Mouse (Mus musculus): ENCODE measurements at regions not wholly inside any gene's neighbourhood (a gene's known extent, or its start where the extent isn't known, plus 50 kb on each side); places are given as distances from the start of the nearest gene placed in this dataset.
"Not testable (repeated sequence)": the region's sequence is repeated elsewhere in the genome, so short reads cannot be mapped to it uniquely, and the experiment has no call there.

DNA sequence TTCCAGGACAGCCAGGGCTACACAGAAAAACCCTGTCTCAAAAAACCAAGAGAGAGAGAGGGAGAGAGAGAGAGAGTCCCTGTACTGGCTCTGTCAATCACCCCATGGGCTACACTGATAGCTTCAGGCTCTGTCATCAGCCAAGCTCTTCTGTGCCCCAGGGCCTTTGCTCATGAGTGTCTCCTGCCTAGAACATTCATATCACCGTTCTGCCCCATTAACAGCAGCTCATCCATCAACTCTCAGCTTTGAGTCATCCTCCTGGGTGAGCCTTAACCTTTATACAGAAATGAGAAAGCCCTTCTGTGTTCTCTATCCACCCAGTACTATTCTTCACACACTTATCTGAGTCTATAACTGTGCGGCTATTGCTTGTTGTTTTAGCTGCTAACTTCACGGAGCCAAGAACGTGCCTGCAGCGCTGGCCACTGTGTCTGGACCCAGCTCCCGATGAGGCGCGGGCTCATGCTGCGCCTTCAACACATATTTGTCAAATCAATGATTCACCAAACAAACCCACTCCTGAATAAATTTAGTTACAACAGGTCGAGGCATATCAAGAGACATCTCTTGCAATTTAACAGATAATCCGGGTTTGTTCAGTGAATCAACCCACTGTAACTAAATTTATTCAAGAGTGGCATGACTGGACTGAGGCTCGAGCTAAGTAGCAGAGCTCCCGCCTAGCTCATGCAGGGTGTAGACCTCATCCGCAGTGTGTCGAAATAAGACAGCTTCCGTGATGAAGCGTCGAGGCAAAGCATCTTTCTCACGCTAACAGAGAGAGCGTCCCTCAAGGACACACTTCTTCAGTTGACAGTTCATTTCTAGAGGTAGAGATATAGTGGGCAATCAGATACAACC lies 152.1 kb downstream of the Katnal1 start:
- in situ Hi-C loops (cut with MboI): loop anchor here (25.0 kb wide), 1 partner anchor 440 kb away; no protein-coding TSS in a partner anchor

DNA sequence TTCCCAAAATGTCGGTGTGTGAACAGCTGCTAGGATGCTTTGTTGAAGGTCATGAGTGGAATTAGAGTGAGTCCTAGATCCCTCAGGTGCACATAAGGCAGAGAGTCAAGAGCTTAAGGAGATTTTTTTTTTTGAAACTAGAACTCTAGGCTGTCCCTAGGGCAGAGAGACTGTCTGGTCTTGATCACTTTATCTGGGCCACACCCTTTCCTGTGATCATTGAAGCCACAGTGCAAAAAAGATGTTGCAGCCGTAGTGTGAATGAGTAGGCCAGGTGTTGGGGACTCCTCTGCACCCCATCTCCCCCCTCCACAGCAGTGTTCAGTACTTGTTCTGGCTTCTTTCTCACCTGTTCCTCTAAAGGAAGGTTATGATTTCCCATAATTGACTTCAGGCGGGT lies 153.9 kb downstream of the Katnal1 start:
- in situ Hi-C loops (cut with MboI): loop anchor here (25.0 kb wide), 1 partner anchor 438 kb away; no protein-coding TSS in a partner anchor

DNA sequence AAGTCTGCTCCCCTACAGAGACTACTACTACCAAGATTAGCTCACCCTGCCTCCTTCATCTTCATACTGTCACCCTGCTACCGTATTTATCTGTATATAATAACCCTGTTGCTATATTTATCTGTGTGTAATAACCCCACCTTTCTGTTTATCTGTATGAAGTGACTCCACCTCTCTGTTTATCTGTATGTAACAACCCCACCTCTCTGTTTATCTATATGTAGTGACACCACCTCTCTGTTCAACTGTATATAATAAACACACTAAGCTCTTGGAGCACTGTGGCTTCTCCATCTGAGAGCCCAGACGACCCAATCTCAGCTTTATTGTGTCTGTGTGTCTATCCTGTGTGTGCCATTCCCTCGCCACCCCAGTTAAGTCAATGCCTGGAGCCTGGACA lies 154.7 kb downstream of the Katnal1 start:
- in situ Hi-C loops (cut with MboI): no loop called here

DNA sequence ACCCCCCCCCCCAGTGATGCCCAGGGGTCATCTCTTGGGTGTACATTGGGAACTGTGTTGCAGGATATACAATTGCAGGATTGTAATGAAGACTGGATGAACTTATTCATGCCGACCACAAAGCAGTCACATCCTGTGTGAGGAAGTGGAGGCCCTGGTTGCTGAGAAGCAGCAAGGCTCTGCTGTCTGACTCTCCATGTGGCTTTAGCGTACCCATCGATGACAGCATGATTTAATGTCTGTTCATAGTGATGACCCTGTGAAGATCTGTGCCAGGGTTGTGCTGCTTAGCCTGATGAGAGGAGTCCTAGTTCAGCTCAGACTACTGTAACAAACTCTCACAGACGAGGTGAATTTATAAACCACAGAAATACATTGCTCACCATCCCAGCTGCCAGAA lies 159.7 kb downstream of the Katnal1 start:
- in situ Hi-C loops (cut with MboI): no loop called here

DNA sequence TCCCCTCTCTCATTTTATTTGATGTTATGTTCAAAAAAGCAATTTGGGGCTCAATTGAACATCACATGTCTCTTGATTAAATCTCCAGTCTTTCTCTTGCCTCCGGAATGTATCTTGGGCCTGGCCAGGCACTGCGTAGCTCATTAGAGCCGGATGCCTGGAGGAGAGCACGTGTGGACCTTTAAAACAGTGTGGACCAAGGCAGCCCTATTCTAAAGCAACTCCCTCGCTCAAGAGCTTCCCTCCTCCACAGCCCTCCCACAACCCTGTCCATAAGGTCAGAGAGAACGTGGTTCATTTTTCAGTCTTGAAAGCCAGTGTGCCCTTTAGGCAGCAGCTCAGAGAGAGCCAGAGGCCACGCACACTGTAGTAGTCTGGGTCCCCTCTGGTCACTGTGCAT lies 160.8 kb downstream of the Katnal1 start:
- in situ Hi-C loops (cut with MboI): no loop called here

DNA sequence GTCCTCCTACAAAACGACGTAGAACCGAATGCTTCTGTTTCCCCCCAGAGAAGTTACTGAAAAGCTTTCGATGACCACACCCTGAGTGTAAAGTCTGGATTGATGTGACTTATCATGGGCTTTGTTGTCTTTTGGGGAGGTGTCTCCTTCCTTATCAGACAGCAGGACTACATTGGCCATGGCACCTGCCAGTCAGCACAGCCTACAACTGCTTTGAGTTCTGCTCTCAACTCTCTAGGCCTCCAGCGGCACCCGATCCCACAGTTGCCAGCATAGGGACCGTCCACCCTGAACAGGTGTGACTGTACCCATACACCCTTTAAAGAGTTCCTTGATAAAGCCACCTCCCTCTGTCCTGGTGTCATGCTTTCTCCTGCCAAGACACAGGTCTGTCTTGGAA lies 163.1 kb downstream of the Katnal1 start:
- in situ Hi-C loops (cut with MboI): no loop called here

DNA sequence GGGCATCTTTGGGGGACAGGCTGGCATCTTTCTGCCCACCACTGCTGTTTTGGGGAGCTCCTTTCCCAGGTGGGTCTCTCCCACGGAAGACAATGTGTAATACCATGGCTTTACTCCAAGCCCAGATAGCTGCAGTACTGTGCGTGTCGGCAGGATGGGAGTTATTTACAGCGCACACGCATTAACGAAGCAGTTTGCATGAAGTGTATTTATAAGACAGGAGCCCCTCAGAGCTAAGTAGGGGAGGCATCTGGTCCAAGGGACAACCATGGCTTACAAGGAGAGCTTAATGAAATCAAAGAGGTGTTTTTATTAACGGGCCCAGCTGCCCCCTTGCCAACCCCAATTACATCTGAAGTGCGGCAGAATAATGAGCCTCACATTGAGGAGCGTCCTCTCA lies 169.0 kb downstream of the Katnal1 start:
- in situ Hi-C loops (cut with MboI): no loop called here

DNA sequence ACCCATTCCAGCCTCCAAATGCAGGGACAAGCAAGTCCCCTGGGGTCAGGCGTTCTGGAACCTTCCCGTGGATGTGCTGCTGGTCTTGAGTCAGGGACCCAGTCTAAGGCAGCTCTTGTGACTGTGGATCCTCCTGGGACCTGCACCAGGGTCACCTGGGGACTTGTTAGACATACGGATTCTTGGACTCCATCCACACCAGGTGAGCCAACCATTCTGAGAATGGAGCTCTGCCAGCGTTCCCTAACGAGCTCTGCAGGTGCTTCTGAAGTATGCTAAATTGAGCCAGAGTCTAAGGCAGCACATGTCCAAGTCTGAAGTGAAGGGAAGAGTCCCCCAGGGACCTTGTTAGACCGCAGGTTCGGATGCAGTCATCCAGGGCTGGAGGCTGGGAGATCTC lies 170.3 kb downstream of the Katnal1 start:
- in situ Hi-C loops (cut with MboI): no loop called here

DNA sequence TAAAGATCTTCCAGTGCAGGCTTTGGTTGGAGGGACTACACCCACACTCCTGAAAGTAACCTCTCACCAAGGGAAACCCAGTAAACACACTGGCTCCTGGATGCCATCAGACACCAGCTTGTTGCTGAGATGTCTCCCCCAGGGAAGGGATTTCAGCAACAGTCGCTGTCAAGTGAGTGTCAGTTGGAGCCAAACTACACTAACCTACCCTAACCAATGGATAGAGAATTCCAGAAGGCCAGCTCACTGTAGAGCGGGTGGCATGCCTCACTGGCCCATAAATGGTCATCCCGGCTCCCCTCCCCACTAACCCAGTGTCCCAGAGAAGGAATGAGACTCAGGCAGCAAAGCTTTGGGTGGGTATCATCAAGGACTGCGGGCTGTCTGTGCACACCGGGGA lies 171.4 kb downstream of the Katnal1 start:
- in situ Hi-C loops (cut with MboI): no loop called here

DNA sequence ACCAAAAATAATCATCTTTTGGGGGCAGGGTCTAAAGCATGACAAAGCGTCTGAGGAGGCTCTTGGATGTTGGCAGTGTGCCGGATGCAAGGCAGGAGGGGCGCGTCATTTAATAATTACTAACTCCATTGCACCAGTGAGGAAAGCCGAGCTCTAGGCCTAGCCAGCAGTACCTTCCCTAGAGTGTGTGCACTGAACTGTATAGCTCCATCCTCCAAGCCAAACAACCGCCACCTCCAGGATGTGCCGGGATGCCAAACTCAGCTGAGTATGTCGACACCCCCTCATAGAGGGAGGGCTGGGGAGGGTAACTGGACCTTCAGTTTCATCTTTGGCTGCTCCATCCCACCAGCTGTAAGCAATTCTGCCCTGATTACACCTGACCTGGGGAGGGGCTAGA lies 171.9 kb downstream of the Katnal1 start:
- in situ Hi-C loops (cut with MboI): no loop called here

DNA sequence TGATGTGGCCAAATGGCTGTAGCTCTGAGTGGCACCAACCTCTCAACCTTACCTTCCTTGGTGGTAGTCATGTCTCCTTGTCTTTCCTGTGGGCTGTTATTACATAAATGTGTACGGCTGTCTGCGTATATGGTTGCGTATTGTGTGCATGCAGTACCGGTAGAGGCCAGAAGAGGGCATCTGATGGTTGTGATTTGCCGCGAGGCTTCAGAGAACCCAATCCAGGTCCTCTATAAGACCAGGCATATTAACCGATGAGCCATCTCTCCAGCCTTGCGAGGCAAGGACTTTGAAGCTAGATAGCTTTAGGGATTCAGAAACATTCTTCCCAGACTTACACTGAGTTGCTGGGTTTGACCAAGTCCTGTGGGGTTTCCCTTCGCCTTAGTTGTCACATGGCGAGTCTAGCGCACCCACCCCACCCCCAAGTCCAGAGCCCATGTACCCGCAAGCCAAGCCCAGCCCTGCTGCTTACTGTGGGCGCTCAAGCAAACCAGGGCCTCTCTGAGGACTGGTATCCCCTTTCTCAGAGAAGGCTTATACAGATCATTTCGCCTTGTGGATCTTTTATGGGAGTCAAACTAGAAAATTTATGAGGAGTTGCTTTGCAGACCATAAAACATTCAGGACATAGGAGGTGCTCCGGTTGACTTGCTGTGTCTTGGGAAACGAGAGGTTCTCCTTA lies 172.7 kb downstream of the Katnal1 start:
- in situ Hi-C loops (cut with MboI): no loop called here

DNA sequence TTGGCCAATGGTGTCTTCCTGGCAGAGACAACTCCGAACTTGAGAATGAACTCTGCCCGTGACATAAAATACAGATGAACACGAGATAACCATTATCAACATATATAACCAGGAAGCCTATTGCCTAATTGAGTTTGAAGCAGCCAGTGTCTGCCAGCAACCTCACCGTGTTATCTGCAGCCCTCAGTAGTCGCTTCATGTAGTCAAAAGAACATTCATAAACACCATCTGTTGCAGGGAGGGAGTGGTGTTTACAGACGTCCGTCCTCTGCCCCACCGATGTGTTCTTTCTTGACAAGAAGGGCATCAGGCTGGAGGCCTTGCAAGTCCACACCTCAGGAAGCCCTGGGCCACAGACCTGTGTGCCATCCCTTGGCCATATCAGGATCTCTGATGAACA lies 173.3 kb downstream of the Katnal1 start:
- in situ Hi-C loops (cut with MboI): no loop called here

DNA sequence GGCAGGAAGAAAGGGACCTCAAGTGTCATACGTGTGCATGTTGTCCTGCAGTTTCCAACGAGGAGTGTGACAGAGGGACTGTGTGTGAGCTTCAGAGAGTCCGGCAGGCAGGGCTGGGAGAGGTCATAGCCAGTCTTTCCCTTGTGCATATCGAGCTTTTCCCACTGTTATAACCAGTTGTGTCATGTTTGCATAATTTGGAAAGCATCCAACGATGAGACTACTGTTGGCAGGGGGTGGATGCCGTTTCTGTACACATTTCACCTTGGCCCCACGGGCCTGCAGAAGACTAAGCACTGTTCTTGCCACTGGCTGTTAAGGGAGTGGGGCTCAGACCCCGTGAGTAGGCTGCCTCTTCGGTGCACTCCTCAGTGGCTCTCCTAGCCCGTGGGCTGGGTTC lies 174.2 kb downstream of the Katnal1 start:
- in situ Hi-C loops (cut with MboI): no loop called here

DNA sequence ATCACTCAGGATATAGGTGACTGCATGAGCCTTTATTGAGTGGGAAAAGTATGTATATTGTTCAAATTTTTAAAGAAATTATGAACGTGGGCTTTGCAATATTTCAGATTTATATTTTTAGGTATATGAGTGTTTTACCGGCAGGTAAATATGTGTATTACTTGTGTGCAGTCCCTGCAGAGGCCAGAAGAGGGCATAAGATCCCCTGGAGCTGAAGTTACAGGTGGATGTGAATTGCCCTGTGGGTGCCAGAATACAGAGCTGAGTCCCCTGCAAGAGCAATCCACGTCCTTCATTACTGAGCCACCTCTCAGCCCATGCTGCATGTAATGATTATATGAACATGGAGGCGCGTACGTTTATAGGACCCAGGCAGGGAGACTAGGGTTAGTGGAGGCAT lies 174.8 kb downstream of the Katnal1 start:
- in situ Hi-C loops (cut with MboI): no loop called here

DNA sequence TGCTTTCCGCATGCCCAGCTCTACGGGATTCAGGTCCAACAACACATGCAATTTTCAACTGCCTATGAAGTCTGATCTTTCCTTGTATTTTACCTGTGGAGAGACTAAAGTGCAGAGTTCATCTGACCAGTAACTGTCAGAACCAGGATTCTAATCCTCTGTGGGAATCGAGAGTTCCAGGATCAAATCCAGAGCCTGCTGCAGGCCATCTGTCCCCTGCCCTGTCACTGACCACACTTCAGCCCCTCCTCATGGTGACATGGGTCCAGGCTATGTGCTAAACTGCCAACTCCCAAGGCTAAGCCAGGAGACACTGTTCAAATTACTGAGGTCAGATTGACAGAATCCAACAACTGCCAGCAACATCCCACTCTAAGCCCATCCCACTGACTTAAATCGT lies 175.7 kb downstream of the Katnal1 start:
- in situ Hi-C loops (cut with MboI): no loop called here

DNA sequence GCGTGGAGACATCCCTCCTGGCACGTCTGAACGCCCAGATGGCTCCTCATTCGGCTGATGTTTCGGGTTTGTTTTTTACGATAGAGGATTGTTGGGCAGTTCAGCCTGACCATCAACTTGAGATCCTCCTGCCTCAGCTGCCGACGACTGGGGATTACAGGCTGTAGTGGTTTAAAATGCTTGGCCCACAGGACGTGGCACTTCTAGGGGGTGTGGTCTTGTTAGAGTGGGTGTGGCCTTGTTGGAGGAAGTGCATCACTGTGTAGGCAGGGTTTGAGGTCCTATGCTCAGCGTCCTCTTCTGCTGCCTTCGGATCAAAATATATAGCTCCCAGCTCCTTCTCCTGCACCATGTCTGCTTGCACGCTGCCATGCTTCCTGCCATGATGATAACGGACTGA lies 177.1 kb downstream of the Katnal1 start:
- in situ Hi-C loops (cut with MboI): no loop called here

DNA sequence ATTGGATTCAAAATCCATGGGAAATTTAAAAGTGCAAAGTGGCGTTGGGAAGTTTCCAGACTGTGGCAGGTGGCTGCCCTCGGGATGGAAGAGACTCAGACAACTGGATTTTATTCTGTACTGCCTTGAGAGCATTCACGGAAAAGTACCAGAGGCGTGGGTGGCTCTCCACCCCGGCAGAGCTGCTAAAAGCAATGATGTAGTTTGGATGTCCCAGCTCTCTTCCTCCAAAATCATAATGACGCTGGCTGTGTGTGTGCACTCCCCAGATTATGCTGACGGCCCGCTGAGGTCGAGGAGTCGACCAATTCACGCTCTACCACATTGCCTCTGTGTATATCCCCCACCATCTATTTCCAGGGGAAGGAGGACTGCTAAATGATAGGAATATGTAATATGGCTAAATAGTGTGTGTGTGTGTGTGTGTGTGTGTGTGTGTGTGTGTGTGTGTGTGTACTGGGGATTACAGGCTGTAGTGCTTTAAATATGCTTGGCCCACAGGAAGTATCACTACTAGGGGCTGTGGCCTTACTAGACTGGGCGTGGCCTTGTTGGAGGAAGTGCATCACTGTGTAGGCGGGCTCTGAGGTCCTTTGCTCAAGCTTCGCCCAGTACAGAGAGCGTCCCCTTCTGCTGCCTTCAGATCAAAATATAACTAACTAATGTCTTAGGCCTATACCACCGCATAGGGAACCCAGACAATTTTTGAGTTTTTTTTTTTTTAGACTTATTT lies 179.0 kb downstream of the Katnal1 start:
- in situ Hi-C loops (cut with MboI): no loop called here

DNA sequence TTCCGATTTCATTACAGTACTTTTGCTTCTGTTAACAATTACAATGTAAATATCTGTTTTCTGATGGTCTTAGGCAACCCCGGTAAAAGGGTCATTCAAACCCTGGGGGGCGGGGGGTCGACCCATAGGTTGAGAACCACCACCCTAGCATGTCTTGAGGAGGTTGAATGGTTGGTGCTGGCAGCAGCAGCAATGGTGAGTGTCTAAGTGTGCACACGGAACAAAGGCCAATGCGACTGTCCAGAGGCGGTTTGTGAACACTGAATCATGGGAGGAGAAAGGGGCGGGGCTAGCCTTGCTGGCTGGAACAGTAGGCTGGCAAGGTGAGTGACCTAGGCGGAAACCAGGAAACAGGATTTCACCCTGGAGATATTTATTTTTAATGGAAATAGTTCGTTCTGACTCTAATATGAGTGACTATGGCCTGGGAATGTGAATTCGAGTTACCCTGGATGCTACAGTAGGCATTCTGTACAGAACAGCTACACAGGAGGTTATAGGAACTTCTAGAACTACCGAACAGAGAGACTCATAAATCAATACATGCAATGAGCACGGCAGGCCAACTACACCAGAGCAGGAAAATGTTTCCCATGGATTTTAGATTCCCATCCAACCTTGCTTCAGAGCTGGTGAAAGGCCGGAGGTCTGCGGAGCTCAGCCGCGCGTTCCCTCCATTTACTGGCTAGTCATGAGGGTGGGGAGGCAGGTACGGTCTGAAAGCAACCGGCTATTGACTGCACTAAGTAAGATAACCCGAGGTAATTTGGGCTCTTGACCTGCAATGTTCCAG lies 181.0 kb downstream of the Katnal1 start:
- in situ Hi-C loops (cut with MboI): no loop called here

DNA sequence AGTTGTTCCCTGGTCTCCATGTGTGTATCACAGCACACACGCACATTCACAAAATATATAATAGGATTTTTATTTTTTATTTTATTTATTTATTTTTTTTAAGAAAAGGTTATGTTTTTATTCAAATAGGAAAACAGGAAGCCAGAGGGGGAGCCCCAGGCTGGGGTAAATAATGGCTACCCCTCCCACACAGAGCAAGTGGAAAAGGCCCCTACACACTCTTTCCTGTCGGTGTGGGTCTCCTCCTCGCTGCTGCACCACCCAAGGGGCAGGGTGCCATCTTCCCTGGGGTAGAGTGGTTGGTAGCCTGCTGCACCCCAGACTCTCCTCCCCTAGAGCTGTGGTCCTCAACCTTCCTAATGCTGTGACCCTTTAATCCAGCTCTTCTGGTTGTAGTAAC lies 181.6 kb downstream of the Katnal1 start:
- in situ Hi-C loops (cut with MboI): no loop called here

DNA sequence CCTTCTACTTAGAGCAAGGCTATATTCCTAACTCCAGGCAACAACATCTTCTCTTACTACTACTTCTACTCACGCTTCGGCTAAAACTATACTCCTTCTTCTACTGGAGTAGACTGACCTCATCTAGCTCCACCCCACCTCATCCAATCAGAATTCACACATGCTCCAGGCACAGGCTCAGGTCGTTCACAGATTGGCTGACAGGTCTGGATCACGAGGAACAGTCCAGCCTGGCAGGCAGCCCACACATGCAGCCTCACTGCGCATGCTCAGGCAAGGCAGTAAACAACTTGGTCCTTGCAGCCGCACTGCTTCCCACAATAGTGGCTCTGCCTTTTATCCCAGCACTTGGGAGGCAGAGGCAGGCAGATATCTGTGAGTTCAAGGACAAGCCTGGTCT lies 182.4 kb downstream of the Katnal1 start:
- in situ Hi-C loops (cut with MboI): not testable (repeated sequence)

DNA sequence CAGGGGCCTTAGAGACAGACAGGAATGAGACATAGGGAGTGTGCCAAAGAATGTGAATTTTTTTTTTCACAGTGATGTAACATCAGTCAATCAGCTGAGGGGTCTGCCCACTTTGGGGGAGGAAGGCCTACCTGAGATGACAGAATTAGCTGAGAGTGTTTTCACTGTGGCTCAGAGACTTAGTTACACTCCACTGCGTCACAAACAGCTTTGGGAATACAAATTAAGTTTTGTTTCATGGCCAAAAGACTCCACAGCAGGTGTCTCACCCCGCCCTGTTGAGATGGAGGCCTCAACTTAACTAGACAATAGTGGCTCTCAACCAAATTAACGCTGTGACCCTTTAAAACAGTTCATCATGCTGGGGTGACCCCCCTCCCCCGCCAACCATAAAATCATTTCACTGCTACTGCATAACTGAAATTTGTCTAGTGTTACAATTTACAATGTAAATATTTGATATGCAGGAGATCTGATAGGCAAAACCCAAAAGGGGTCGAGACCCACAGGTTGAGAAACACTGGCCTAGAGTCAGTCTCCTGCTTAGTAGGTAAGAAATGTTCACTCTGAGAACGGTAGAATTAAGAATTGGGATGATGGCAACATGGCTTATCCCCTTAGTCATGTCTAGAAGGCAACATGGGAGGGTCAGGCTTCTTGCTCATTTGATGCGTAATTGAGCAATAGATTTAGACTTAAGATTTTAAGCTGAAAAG lies 184.3 kb downstream of the Katnal1 start:
- in situ Hi-C loops (cut with MboI): no loop called here
